Mouse (Mus musculus) kidney, postnatal 0 days (tissue): ENCODE measurements around the gene Inha. TPM values are rescaled to one million over a fixed set of nuclear protein-coding genes. Genes with fewer than 3 reads are reported as not detected.

Experiments used
- ATAC-seq: fragments of 200-750 bp; cut with Nextera tagmentation; replicated peaks from 2 replicates; pipeline ENCODE4 v1.8.0; 2017; ENCODE audit warnings: low read depth, moderate number of reproducible peaks, moderate TSS enrichment, moderate library complexity; ENCODE audit not compliant: low FRiP score
- DNase-seq: peaks from one replicate; pipeline ENCODE4 v3.0.0-alpha.2; 2016; ENCODE audit warnings: low spot score
- H3K27ac ChIP-seq: fragments of 300-500 bp; sonication (generic); 2 replicates; pipeline ENCODE4 v1.5.1; 2014; ENCODE audit warnings: mild to moderate bottlenecking
- H3K27me3 ChIP-seq: fragments of 300-500 bp; sonication (generic); 2 replicates; pipeline ENCODE4 v1.6.1; 2014; ENCODE audit warnings: low read length, mixed read lengths; ENCODE audit not compliant: insufficient read depth
- H3K36me3 ChIP-seq: fragments of 300-500 bp; sonication (generic); 2 replicates; pipeline ENCODE4 v1.6.1; 2014; ENCODE audit warnings: low read length, mixed read lengths; ENCODE audit not compliant: insufficient read depth
- H3K4me1 ChIP-seq: fragments of 300-500 bp; sonication (generic); replicated peaks from 2 replicates; pipeline ENCODE4 v1.6.1; 2014; ENCODE audit warnings: antibody characterized with exemption, low read length, mixed read lengths; ENCODE audit not compliant: insufficient read depth
- H3K4me2 ChIP-seq: fragments of 300-500 bp; sonication (generic); 2 replicates; pipeline ENCODE4 v1.6.1; 2014; ENCODE audit warnings: mild to moderate bottlenecking, low read length, moderate library complexity, mixed read lengths
- H3K4me3 ChIP-seq: fragments of 300-500 bp; sonication (generic); replicated peaks from 2 replicates; pipeline ENCODE4 v1.5.1; 2014; ENCODE audit warnings: low read depth, low read length
- H3K9ac ChIP-seq: fragments of 300-500 bp; sonication (generic); 2 replicates; pipeline ENCODE4 v1.6.1; 2014; ENCODE audit warnings: low read depth, low read length
- H3K9me3 ChIP-seq: fragments of 300-500 bp; sonication (generic); replicated peaks from 2 replicates; pipeline ENCODE4 v1.6.1; 2016; ENCODE audit warnings: low read length, inconsistent platforms, mixed read lengths
- CTCF ChIP-seq: IDR thresholded peaks from 2 replicates; pipeline ENCODE4 v1.5.1; 2016; ENCODE audit warnings: antibody characterized with exemption, low read depth, mild to moderate bottlenecking, moderate library complexity
- WGBS: fragments of 180-500 bp; shearing (Covaris S2); extraction: QIAGEN DNeasy Blood & Tissue Kit; methylation state at CpG from one replicate; pipeline ENCODE4 v1.1.7; 2014; 5-methylcytosine and 5-hydroxymethylcytosine counted together
- polyA plus RNA-seq: library from polyadenylated mRNA; unstranded; fragments of >200 nt; fragmentation: Nextera tagmentation; extraction: Ambion mirVana; gene quantifications from 2 replicates; pipeline ENCODE4 v1.2.1, GENCODE M21; 2015

Inha gene
- polyA plus RNA-seq, 1 experiment from 2014 or later = 3.5 TPM

DNA sequence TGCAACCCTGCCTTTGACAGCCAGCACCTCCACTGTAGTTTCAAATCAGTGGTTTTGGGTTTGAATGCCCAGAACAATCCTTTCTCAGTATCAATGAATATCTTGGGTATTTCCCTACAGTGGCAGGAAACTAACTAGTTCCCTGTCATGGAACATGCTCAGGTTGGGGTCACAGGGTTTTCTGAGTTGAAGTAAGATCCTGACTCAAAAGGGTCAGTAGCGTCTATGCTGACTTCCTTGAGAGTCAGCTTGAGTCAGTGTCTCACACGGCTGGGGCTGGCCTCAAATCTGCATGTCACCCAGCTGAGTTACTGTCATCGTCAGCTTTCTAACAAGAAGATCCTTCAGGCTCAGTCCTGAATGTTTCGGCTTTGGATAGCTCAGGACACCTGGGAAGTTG lies 8.0 kb upstream of the Inha start:
- Histone ChIP-seq H3K4me2 (no peak overlapping the region), H3K9ac (no peak overlapping the region), H3K27ac (no peak overlapping the region), H3K36me3 (peaks cover 48% of the 10 kb centered on the region; the same call in 1 of the 2 replicates), H3K9me3 (no peaks in the 10 kb centered on the region), H3K4me1 (0 out of 2 replicates have a peak, but pooled peaks cover 4% of the 10 kb centered on the region), H3K4me3 (no peak overlapping the region), H3K27me3 (no peaks in the 10 kb centered on the region)
- TF ChIP-seq CTCF = no peak
- DNase-seq = no peak
- ATAC-seq = no peak
- 84% methylated on average over 4 of the region's 4 CpGs for WGBS

DNA sequence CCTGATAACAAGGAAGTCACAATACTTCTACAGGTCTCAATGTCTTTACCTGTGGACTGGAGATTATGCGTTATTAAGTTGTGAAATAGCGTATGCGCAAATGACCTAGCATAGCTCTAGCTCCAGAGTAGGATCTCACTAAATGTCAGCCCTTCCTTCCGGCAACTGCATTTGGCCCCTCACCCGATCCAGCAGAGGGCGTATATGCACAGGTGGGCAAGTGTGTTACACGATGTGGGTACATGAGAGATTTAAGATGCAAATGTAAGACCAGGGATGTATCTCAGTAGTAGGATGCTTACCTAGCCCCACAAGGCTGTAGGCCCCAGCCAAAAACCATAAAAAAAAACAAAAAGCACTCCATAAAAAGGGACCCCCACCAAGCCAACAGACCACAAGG lies 7.4 kb upstream of the Inha start:
- 87% methylated on average over 7 of the region's 7 CpGs for WGBS
- no peaks in the 10 kb centered on the region for H3K27me3 ChIP-seq
- H3K4me3 ChIP-seq = no peak overlapping the region
- no peaks in the 10 kb centered on the region for H3K9me3 ChIP-seq
- H3K4me1 ChIP-seq = 0 out of 2 replicates have a peak, but pooled peaks cover 4% of the 10 kb centered on the region
- H3K9ac ChIP-seq = no peak overlapping the region
- no peak for DNase-seq
- no peak overlapping the region for H3K27ac ChIP-seq
- peak; percentile 53 for TF ChIP-seq CTCF
- H3K4me2 ChIP-seq = no peak overlapping the region
- no peak for ATAC-seq
- peaks cover 48% of the 10 kb centered on the region; the same call in 1 of the 2 replicates for H3K36me3 ChIP-seq

DNA sequence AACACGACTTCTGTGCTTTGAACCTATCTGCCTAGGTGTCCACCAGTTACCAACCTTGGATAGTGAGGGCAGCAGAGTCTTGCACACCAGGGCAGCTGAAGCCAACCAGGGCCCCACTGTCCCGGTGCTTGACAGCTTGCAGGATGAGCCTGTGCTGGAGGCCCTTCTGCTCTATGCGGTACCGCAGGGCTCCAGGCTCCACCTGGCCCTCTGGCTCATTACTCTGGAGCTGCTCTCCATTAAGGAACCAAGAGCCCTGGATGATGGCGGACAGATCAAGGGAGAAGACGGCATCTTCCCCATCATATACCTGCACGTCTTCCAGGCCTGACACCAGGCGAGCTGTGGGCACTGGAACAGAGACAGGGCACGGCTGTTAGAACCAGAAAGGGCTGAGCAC lies 5.0 kb upstream of the Inha start:
- no peaks in the 10 kb centered on the region for H3K27me3 ChIP-seq
- TF ChIP-seq CTCF = no peak
- no peak overlapping the region for H3K9ac ChIP-seq
- no peak overlapping the region for H3K4me3 ChIP-seq
- no peak overlapping the region for H3K4me2 ChIP-seq
- WGBS = 96% methylated on average over 9 of the region's 9 CpGs
- H3K27ac ChIP-seq = no peak overlapping the region
- DNase-seq (no peak), ATAC-seq (no peak)
- H3K4me1 ChIP-seq = peaks cover 6% of the 10 kb centered on the region; the same call in 1 of the 2 replicates
- H3K36me3 ChIP-seq = peaks cover 38% of the 10 kb centered on the region; the same call in 1 of the 2 replicates
- no peaks in the 10 kb centered on the region for H3K9me3 ChIP-seq

DNA sequence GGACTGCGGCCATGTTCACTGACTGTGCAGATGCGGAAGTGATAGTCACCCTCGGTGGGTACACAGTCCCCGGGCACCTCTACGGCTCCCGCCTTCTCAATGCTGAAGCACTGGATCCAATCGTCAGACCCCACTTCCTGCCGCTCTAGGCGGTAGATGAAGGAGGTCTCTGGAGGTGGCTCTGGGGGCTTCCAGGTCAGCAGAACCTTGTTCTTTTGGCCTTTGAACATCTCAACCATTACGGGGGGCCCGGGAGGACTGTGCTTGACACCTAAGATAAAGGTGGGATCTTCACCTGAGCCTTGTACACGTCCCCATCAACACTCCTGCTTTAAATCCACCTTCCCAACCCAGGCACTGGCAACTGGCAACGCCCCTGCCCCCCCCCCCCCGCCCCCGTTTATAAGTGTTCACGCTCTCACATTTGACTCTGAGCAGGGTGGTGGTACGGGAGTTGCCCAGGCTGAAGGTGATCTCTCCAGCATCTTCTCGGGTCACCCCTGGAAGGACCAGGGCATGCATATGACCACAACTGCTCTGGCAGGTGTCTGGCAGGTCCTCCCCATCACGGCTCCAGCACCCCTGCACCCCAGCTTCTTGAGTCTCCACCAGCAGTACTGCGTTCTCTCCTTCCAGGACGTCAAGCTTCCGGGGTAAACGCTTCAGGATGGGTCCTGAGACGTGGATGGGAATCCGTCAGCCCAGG lies 3.8 kb upstream of the Inha start:
- Histone ChIP-seq H3K4me2 (no peak overlapping the region), H3K36me3 (peaks cover 30% of the 10 kb centered on the region; the same call in 1 of the 2 replicates), H3K4me3 (no peak overlapping the region), H3K4me1 (peaks cover 9% of the 10 kb centered on the region; the same call in 1 of the 2 replicates), H3K27ac (no peak overlapping the region), H3K9me3 (no peaks in the 10 kb centered on the region), H3K9ac (no peak overlapping the region), H3K27me3 (no peaks in the 10 kb centered on the region)
- WGBS = 90% methylated on average over 25 of the region's 25 CpGs
- no peak for TF ChIP-seq CTCF
- ATAC-seq (no peak), DNase-seq (no peak)

DNA sequence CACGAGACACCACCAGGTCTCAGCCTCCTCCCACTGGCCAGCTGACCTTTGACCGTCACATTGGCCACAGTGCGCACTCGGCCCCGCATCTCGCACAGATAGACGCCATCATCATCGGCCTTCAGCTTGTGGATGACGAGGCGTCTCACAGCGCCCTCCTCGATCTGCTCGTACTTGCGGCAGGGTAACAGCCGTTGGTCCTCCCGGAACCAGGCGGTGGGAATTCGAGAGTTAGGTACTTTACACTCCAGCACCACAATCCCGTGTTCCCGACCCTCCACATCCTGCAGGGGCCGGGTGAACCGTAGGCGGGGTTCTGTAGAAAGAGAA lies 3.3 kb upstream of the Inha start:
- ATAC-seq (no peak), DNase-seq (no peak)
- no peak for TF ChIP-seq CTCF
- no peaks in the 10 kb centered on the region for H3K9me3 ChIP-seq
- H3K27ac ChIP-seq = no peak overlapping the region
- no peaks in the 10 kb centered on the region for H3K27me3 ChIP-seq
- peaks cover 9% of the 10 kb centered on the region; the same call in 1 of the 2 replicates for H3K4me1 ChIP-seq
- 79% methylated on average over 23 of the region's 23 CpGs for WGBS
- H3K36me3 ChIP-seq = 0 out of 2 replicates have a peak, but pooled peaks cover 25% of the 10 kb centered on the region
- H3K9ac ChIP-seq = no peak overlapping the region
- peak overlapping the region; percentile 68; the same call in 1 of the 2 replicates for H3K4me2 ChIP-seq
- no peak overlapping the region for H3K4me3 ChIP-seq

DNA sequence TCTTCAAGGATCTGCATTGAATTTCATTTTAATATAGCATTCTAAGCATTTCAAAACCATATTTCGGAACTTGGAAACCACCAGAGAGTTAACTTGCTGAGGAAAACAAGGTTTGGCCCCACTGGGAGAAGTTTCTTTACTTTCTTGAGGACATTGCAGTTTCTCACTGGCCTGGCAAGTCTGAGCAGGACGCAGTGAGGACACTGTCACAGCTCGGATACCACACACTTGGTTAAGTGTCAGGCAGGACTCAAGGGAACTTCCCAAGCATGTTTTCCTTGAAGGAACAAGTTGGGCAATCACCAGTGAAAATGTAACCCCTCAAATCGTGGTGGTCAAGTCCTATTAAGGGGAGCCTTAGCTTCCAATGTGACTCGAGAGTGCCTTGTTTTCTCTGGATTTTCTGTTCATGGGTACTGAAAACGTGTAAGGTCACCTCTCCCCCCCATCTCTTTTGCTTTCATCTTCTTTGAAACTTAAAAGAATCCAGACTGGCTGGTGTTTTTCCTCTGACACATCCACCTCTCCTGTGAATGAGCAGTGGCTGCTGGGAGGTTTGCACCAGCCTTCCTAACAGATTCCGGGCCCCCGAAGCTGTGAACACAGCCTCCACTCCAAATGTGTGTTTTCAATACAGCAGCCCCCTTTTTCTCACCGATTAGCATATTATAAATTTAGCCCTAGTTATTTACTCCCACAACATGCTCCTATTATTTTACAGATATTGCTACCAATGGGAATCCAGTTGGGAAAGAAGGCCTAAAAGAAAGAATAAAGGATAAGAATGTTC lies 2.4 kb upstream of the Inha start:
- DNase-seq (no peak), ATAC-seq (no peak)
- no peaks in the 10 kb centered on the region for H3K9me3 ChIP-seq
- H3K4me2 ChIP-seq = peak overlapping the region; percentile 68
- peak overlapping the region; percentile 86 for H3K4me3 ChIP-seq
- H3K9ac ChIP-seq = peak overlapping the region; percentile 94; the same call in 1 of the 2 replicates
- peaks cover 9% of the 10 kb centered on the region; the same call in 1 of the 2 replicates for H3K4me1 ChIP-seq
- 52% methylated on average over 9 of the region's 9 CpGs for WGBS
- H3K27ac ChIP-seq = no peak overlapping the region
- H3K36me3 ChIP-seq = 0 out of 2 replicates have a peak, but pooled peaks cover 18% of the 10 kb centered on the region
- no peak for TF ChIP-seq CTCF
- H3K27me3 ChIP-seq = no peaks in the 10 kb centered on the region
